Mouse (Mus musculus): ENCODE data around the gene Syt17.

GRCm38 (mm10) chr7:118369705-118370104 lies 78.3 kb downstream of the Syt17 start:
- TF ChIP-seq POLR2A (IDR thresholded peaks at IDR 0.05; ENCODE audit: borderline replicate concordance, low read depth, low read length) (no peak), CTCF (IDR thresholded peaks at IDR 0.05; ENCODE audit: low read depth, low read length) (no peak)
